Mouse (Mus musculus) heart, postnatal 25 days (tissue): ENCODE measurements around the gene Eif2ak4. TPM values are rescaled to one million over a fixed set of nuclear protein-coding genes. Genes with fewer than 3 reads are reported as not detected.

Experiments
- total RNA-seq, 2 experiments: library from RNA; stranded (reverse); gene quantifications; 2 replicates each; pipeline ENCODE4 v1.2.3; 2021

Gene Eif2ak4
- total RNA-seq, 2 experiments from 2014 or later = 5.6 to 6.4 TPM

Other genes starting within 250 kb of the Eif2ak4 start
- gene Fsip1, start 131.7 kb upstream of the Eif2ak4 start, total RNA-seq = not detected
- gene Gpr176, start 15.2 kb upstream of the Eif2ak4 start, total RNA-seq = under 1 TPM; 0.10 to 0.11 TPM
- 100 to 1,000 TPM; 107 to 116 TPM for gene Srp14, start 91.1 kb downstream of the Eif2ak4 start, total RNA-seq
- gene Bmf, start 161.1 kb downstream of the Eif2ak4 start, total RNA-seq = 10 to 100 TPM in 1 of 2 experiments, 1 to 10 TPM in 1; 7.3 to 11.5 TPM
- gene Bub1b, start 209.6 kb downstream of the Eif2ak4 start, total RNA-seq = 1 to 10 TPM; 1.9 to 2.2 TPM